Mouse (Mus musculus) kidney, postnatal 14 days (tissue): ENCODE data around the gene Foxn1.

Experiments
- DNase-seq: peaks from one replicate; pipeline ENCODE4 v3.0.0; 2022; ENCODE audit warnings: mixed read lengths

The Foxn1 gene

GRCm38 (mm10) chr11:78386508-78387043 lies at the start of gene Foxn1:
TSS of gene Foxn1 (minus strand) at chr11:78386558.
- DNase-seq = no peak

GRCm38 (mm10) chr11:78435776-78436349 lies 49.5 kb upstream of the Foxn1 start:
- DNase-seq = peak; percentile 50

- no peak for DNase-seq
These were observed 47.7 kb upstream of the Foxn1 start for GRCm38 (mm10) chr11:78434052-78434451.

GRCm38 (mm10) chr11:78431176-78431575 lies 44.8 kb upstream of the Foxn1 start:
- DNase-seq = peak; percentile 71

GRCm38 (mm10) chr11:78430195-78430878 lies 44.0 kb upstream of the Foxn1 start:
- DNase-seq = no peak

GRCm38 (mm10) chr11:78428309-78428708 lies 42.0 kb upstream of the Foxn1 start:
- DNase-seq = no peak

- DNase-seq = peak; percentile 55
These were observed 41.3 kb upstream of the Foxn1 start for GRCm38 (mm10) chr11:78427655-78428054.

GRCm38 (mm10) chr11:78425572-78425971 lies 39.2 kb upstream of the Foxn1 start:
- no peak for DNase-seq

- no peak for DNase-seq
These were observed 38.0 kb upstream of the Foxn1 start for GRCm38 (mm10) chr11:78424352-78424751.

- peak; percentile 82 for DNase-seq
These were observed 35.9 kb upstream of the Foxn1 start, which contains the start of gene Slc13a2 for GRCm38 (mm10) chr11:78422055-78422819. TSS of gene Slc13a2 (minus strand) at chr11:78422217.

GRCm38 (mm10) chr11:78421201-78422009 lies 35.0 kb upstream of the Foxn1 start:
- no peak for DNase-seq

GRCm38 (mm10) chr11:78420263-78420889 lies 34.0 kb upstream of the Foxn1 start:
- no peak for DNase-seq

GRCm38 (mm10) chr11:78416854-78417253 lies 30.5 kb upstream of the Foxn1 start:
- DNase-seq = peak; percentile 90

- no peak for DNase-seq
These were observed 26.5 kb upstream of the Foxn1 start for GRCm38 (mm10) chr11:78412861-78413260.

- peak; percentile 53 for DNase-seq
These were observed 26.0 kb upstream of the Foxn1 start for GRCm38 (mm10) chr11:78412324-78412850.

- DNase-seq = peak; percentile 51
These were observed 25.4 kb upstream of the Foxn1 start for GRCm38 (mm10) chr11:78411606-78412323.

GRCm38 (mm10) chr11:78408256-78409240 lies 22.2 kb upstream of the Foxn1 start:
- peak; percentile 61 for DNase-seq

- DNase-seq = no peak
These were observed 15.7 kb upstream of the Foxn1 start for GRCm38 (mm10) chr11:78402062-78402461.

GRCm38 (mm10) chr11:78401469-78401868 lies 15.1 kb upstream of the Foxn1 start:
- DNase-seq = peak; percentile 63

GRCm38 (mm10) chr11:78400936-78401335 lies 14.6 kb upstream of the Foxn1 start:
- no peak for DNase-seq
